Mouse (Mus musculus): Measurements from ENCODE around the gene Cog3. TPM values are rescaled to one million over a fixed set of nuclear protein-coding genes. Genes with fewer than 3 reads are reported as not detected.

The Cog3 gene
- polyA plus RNA-seq, 1 experiment from 2014 or later = 22.5 TPM

DNA sequence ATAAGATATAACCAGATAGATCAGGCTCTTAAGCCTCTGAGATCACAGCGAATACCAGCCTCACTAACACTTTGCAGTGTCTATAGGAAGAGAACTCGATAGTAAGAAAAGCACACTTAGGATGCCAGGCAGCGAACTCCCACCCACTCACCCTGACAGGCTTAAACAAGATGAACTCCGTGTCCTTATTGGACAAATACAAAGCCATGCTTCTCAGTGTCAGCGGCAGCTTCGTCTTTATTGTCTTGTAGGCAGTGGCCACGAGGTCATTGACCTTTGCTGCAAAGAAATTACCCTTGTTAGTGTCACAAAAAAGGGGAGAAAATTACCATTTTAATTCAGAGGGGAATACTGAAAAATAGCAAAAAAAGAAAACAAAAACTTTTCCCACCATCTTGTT is 46.5 kb downstream of the Cog3 start:
- peaks cover 85% of the 10 kb centered on the region for H3K36me3 ChIP-seq (ENCODE audit: control insufficient read depth, insufficient read depth, low read length)
- H3K9ac ChIP-seq (ENCODE audit: low read length) = no peak overlapping the region
- no peaks in the 10 kb centered on the region for H3K4me1 ChIP-seq (replicated peaks; ENCODE audit: control insufficient read depth, insufficient read depth, low read length)
- H3K4me3 ChIP-seq (ENCODE audit: low read depth, low read length) = no peak overlapping the region
- H3K27me3 ChIP-seq (replicated peaks; ENCODE audit: control insufficient read depth, insufficient read depth, low read length) = no peaks in the 10 kb centered on the region
- no peak overlapping the region for H3K4me2 ChIP-seq (ENCODE audit: low read length)
- ATAC-seq (replicated peaks; ENCODE audit: low FRiP score, low TSS enrichment, low read depth) (no peak), DNase-seq (ENCODE audit: low spot score) (no peak)
- H3K9me3 ChIP-seq (ENCODE audit: control insufficient read depth, low read length) = no peaks in the 10 kb centered on the region
- 71% methylated on average over 7 of the region's 7 CpGs for WGBS
- no peak overlapping the region for H3K27ac ChIP-seq (ENCODE audit: low read depth)

DNA sequence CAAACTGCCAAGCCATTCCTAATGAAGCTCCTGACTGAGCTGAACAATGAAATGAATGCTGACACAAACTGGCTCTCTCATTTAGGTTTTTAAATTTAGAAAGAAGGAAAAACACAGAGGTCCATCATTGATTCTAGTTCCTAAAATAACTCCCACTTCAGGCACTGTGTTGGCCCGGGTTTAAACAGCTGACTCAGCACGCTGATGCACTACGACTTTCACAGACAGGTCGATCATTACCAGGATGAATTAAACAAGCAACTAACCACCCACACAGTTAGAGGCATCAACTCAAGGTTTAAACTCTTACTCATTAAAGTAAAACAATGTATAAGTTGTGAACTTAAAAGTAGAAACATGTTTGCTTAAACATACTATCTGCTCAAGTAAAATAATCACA is 47.7 kb downstream of the Cog3 start:
- peaks cover 84% of the 10 kb centered on the region for H3K36me3 ChIP-seq (ENCODE audit: control insufficient read depth, insufficient read depth, low read length)
- H3K9me3 ChIP-seq (ENCODE audit: control insufficient read depth, low read length) = no peaks in the 10 kb centered on the region
- no peak for ATAC-seq (replicated peaks; ENCODE audit: low FRiP score, low TSS enrichment, low read depth)
- H3K9ac ChIP-seq (ENCODE audit: low read length) = no peak overlapping the region
- no peak overlapping the region for H3K4me2 ChIP-seq (ENCODE audit: low read length)
- H3K4me3 ChIP-seq (ENCODE audit: low read depth, low read length) = no peak overlapping the region
- no peaks in the 10 kb centered on the region for H3K27me3 ChIP-seq (replicated peaks; ENCODE audit: control insufficient read depth, insufficient read depth, low read length)
- DNase-seq (ENCODE audit: low spot score) = no peak
- no peaks in the 10 kb centered on the region for H3K4me1 ChIP-seq (replicated peaks; ENCODE audit: control insufficient read depth, insufficient read depth, low read length)
- WGBS = 84% methylated on average over 4 of the region's 4 CpGs
- no peak overlapping the region for H3K27ac ChIP-seq (ENCODE audit: low read depth)

DNA sequence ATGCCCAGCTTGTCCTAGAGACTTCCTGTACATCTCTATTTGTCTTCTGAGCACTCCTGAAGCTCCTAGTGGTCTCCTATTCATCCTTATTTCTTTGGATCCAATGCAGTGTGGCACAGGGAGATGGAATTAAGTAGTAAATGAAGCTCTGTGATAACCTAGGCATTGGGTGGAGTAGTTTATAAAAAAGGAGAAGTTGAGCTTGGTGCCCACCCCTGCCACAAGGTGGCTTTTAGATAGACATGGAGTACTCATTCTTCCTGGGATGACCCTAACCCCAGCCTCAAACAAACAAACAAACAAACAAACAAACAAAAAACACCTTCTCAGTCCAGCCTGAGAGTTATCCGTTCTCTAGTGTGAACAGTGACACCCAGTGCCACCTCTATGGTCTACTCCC is 56.4 kb downstream of the Cog3 start:
- H3K27ac ChIP-seq (ENCODE audit: low read depth) = no peak overlapping the region
- no peak overlapping the region for H3K9ac ChIP-seq (ENCODE audit: low read length)
- H3K27me3 ChIP-seq (replicated peaks; ENCODE audit: control insufficient read depth, insufficient read depth, low read length) = no peaks in the 10 kb centered on the region
- H3K4me1 ChIP-seq (replicated peaks; ENCODE audit: control insufficient read depth, insufficient read depth, low read length) = no peaks in the 10 kb centered on the region
- no peak overlapping the region for H3K4me3 ChIP-seq (ENCODE audit: low read depth, low read length)
- H3K36me3 ChIP-seq (ENCODE audit: control insufficient read depth, insufficient read depth, low read length) = peaks cover 18% of the 10 kb centered on the region
- no peaks in the 10 kb centered on the region for H3K9me3 ChIP-seq (ENCODE audit: control insufficient read depth, low read length)
- no peak overlapping the region for H3K4me2 ChIP-seq (ENCODE audit: low read length)
- WGBS = 79% methylated on average over 1 of the region's 1 CpGs
- no peak for DNase-seq (ENCODE audit: low spot score)
- ATAC-seq (replicated peaks; ENCODE audit: low FRiP score, low TSS enrichment, low read depth) = no peak

GRCm38 (mm10) chr14:75696096-75696495 is 58.2 kb downstream of the Cog3 start:
- no peaks in the 10 kb centered on the region for H3K9me3 ChIP-seq (ENCODE audit: control insufficient read depth, low read length)
- DNase-seq (ENCODE audit: low spot score) (no peak), ATAC-seq (replicated peaks; ENCODE audit: low FRiP score, low TSS enrichment, low read depth) (no peak)
- no peak overlapping the region for H3K4me2 ChIP-seq (ENCODE audit: low read length)
- no peak overlapping the region for H3K9ac ChIP-seq (ENCODE audit: low read length)
- H3K36me3 ChIP-seq (ENCODE audit: control insufficient read depth, insufficient read depth, low read length) = peaks cover 2% of the 10 kb centered on the region
- no peaks in the 10 kb centered on the region for H3K4me1 ChIP-seq (replicated peaks; ENCODE audit: control insufficient read depth, insufficient read depth, low read length)
- no peaks in the 10 kb centered on the region for H3K27me3 ChIP-seq (replicated peaks; ENCODE audit: control insufficient read depth, insufficient read depth, low read length)
- no peak overlapping the region for H3K27ac ChIP-seq (ENCODE audit: low read depth)
- H3K4me3 ChIP-seq (ENCODE audit: low read depth, low read length) = no peak overlapping the region
- 81% methylated on average over 5 of the region's 5 CpGs for WGBS

DNA sequence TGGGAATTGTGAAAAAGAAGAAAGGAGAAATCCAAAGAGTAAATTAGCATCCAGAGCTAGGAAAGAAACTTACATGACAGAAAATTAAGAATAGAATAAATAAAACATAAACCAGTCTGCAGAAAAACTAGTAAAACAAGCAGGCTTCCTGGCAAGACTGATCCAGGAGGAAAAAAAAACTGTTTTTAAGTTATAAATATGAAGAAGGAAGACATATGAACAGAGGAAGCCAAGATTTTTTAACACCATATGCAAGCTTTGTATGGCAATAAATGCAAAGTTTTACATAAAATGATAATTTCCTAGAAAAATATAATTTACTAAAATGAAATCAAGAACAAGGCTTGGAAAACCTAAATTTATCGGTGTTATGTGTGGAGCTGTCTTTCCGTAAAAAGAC is 63.9 kb downstream of the Cog3 start:
- no peak overlapping the region for H3K4me2 ChIP-seq (ENCODE audit: low read length)
- DNase-seq (ENCODE audit: low spot score) (no peak), ATAC-seq (replicated peaks; ENCODE audit: low FRiP score, low TSS enrichment, low read depth) (no peak)
- no peaks in the 10 kb centered on the region for H3K27me3 ChIP-seq (replicated peaks; ENCODE audit: control insufficient read depth, insufficient read depth, low read length)
- no peak overlapping the region for H3K4me3 ChIP-seq (ENCODE audit: low read depth, low read length)
- no peaks in the 10 kb centered on the region for H3K36me3 ChIP-seq (ENCODE audit: control insufficient read depth, insufficient read depth, low read length)
- WGBS = 96% methylated on average over 2 of the region's 2 CpGs
- no peaks in the 10 kb centered on the region for H3K4me1 ChIP-seq (replicated peaks; ENCODE audit: control insufficient read depth, insufficient read depth, low read length)
- no peaks in the 10 kb centered on the region for H3K9me3 ChIP-seq (ENCODE audit: control insufficient read depth, low read length)
- H3K9ac ChIP-seq (ENCODE audit: low read length) = no peak overlapping the region
- H3K27ac ChIP-seq (ENCODE audit: low read depth) = no peak overlapping the region

- no peak overlapping the region for H3K4me3 ChIP-seq (ENCODE audit: low read depth, low read length)
- DNase-seq (ENCODE audit: low spot score) (no peak), ATAC-seq (replicated peaks; ENCODE audit: low FRiP score, low TSS enrichment, low read depth) (no peak)
- H3K4me2 ChIP-seq (ENCODE audit: low read length) = no peak overlapping the region
- H3K9ac ChIP-seq (ENCODE audit: low read length) = no peak overlapping the region
- H3K9me3 ChIP-seq (ENCODE audit: control insufficient read depth, low read length) = no peaks in the 10 kb centered on the region
- no peaks in the 10 kb centered on the region for H3K4me1 ChIP-seq (replicated peaks; ENCODE audit: control insufficient read depth, insufficient read depth, low read length)
- no peak overlapping the region for H3K27ac ChIP-seq (ENCODE audit: low read depth)
- no peaks in the 10 kb centered on the region for H3K36me3 ChIP-seq (ENCODE audit: control insufficient read depth, insufficient read depth, low read length)
- H3K27me3 ChIP-seq (replicated peaks; ENCODE audit: control insufficient read depth, insufficient read depth, low read length) = no peaks in the 10 kb centered on the region
- WGBS = 58% methylated on average over 6 of the region's 6 CpGs
Measured at GRCm38 (mm10) chr14:75676316-75676715, 78.0 kb downstream of the Cog3 start.

- Histone ChIP-seq H3K4me3 (ENCODE audit: low read depth, low read length) (no peak overlapping the region), H3K4me1 (replicated peaks; ENCODE audit: control insufficient read depth, insufficient read depth, low read length) (no peaks in the 10 kb centered on the region), H3K9ac (ENCODE audit: low read length) (no peak overlapping the region), H3K27ac (ENCODE audit: low read depth) (no peak overlapping the region), H3K9me3 (ENCODE audit: control insufficient read depth, low read length) (no peaks in the 10 kb centered on the region), H3K36me3 (ENCODE audit: control insufficient read depth, insufficient read depth, low read length) (no peaks in the 10 kb centered on the region), H3K27me3 (replicated peaks; ENCODE audit: control insufficient read depth, insufficient read depth, low read length) (no peaks in the 10 kb centered on the region), H3K4me2 (ENCODE audit: low read length) (no peak overlapping the region)
- WGBS = 70% methylated on average over 1 of the region's 1 CpGs
- ATAC-seq (replicated peaks; ENCODE audit: low FRiP score, low TSS enrichment, low read depth) = no peak
- no peak for DNase-seq (ENCODE audit: low spot score)
Measured at GRCm38 (mm10) chr14:75669085-75669645, 85.2 kb downstream of the Cog3 start.

- Histone ChIP-seq H3K27ac (ENCODE audit: low read depth) (no peak overlapping the region), H3K9me3 (ENCODE audit: control insufficient read depth, low read length) (no peaks in the 10 kb centered on the region), H3K9ac (ENCODE audit: low read length) (no peak overlapping the region), H3K4me1 (replicated peaks; ENCODE audit: control insufficient read depth, insufficient read depth, low read length) (no peaks in the 10 kb centered on the region), H3K4me2 (ENCODE audit: low read length) (no peak overlapping the region), H3K36me3 (ENCODE audit: control insufficient read depth, insufficient read depth, low read length) (no peaks in the 10 kb centered on the region), H3K27me3 (replicated peaks; ENCODE audit: control insufficient read depth, insufficient read depth, low read length) (no peaks in the 10 kb centered on the region), H3K4me3 (ENCODE audit: low read depth, low read length) (no peak overlapping the region)
- DNase-seq (ENCODE audit: low spot score) = no peak
- ATAC-seq (replicated peaks; ENCODE audit: low FRiP score, low TSS enrichment, low read depth) = no peak
- 74% methylated on average over 2 of the region's 2 CpGs for WGBS
Measured at GRCm38 (mm10) chr14:75665430-75666180, 88.7 kb downstream of the Cog3 start.

DNA sequence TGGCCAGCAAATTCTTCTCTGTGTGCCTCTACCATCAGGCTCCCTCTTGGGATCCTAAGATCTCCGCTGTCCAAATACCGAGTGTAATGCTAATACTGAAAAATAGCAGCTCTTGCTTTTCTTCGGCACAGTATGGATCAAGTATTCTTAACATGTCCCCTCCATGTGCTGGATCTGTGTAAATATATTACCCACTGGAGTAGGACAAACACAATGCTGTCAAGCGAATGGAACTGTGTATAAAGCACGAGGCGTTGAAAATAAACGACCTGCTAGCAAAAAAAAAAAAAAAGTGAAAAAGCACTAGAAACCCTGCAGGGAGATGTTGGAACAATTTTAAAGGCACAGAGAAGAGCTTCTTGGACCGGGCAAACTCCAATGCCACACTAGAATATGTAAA is 92.8 kb downstream of the Cog3 start:
- Histone ChIP-seq H3K4me2 (ENCODE audit: low read length) (no peak overlapping the region), H3K9ac (ENCODE audit: low read length) (no peak overlapping the region), H3K9me3 (ENCODE audit: control insufficient read depth, low read length) (no peaks in the 10 kb centered on the region), H3K27ac (ENCODE audit: low read depth) (no peak overlapping the region), H3K36me3 (ENCODE audit: control insufficient read depth, insufficient read depth, low read length) (no peaks in the 10 kb centered on the region), H3K27me3 (replicated peaks; ENCODE audit: control insufficient read depth, insufficient read depth, low read length) (no peaks in the 10 kb centered on the region), H3K4me1 (replicated peaks; ENCODE audit: control insufficient read depth, insufficient read depth, low read length) (no peaks in the 10 kb centered on the region), H3K4me3 (ENCODE audit: low read depth, low read length) (no peak overlapping the region)
- WGBS = 60% methylated on average over 8 of the region's 8 CpGs
- DNase-seq (ENCODE audit: low spot score) (no peak), ATAC-seq (replicated peaks; ENCODE audit: low FRiP score, low TSS enrichment, low read depth) (no peak)

Data from intestine, embryonic 14.5 days (tissue).